In the genomic region with DNA sequence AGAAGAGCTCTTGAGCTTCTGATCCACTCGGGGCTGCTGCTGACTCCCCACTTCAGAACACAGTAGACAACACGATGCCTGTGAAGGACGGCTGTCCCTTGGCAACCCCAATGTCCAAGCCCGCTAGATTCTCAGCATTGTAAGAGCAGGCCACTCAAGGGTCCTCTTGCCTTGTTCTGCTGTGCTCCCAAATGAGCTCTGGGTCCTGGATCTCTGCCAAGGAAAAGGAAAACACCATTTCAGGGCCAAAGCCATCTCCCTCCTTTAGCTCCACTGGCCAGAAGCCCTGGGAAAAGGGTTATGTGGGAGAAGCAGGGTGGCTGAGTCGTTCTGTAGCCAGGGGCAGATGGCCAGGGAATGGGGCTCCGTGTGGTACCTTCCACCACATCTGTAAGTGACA, we compare ENCODE assay signal across 14 mouse cellular contexts.
DNase-seq lines count a peak whose midpoint lies in the region; ATAC-seq lines count a peak whose summit lies in the region.
"Had no signal": no experiment of that assay in that cellular context is flagged by ENCODE, and none has a peak within 500 bp of the region (broad histone marks: within the 10 kb centered on the region; RNA-seq: fewer than 3 reads in every experiment).

No protein-coding gene starts in this region.

- DNase-seq in cerebellum, postnatal 10 days: peak; percentile 73 to 79
- no peak for DNase-seq in cerebellum, postnatal 36 days
- peak; percentile 36 for DNase-seq in kidney, postnatal 10 days
- no peak for DNase-seq in kidney, adult 9 months
- peak; percentile 87 for DNase-seq in adipocyte (ENCODE audit: low spot score)
- DNase-seq in lung, postnatal 10 days: peak; percentile 73
- DNase-seq in frontal cortex, postnatal 25 days (ENCODE audit: low spot score in 2 of 2): no peak
- DNase-seq: adrenal gland, postnatal 25 days; B cell, adult 2 months had no signal

- peaks cover 10% of the 10 kb centered on the region; the same call in 1 of the 2 replicates for H3K4me1 ChIP-seq in intestine, embryonic 16.5 days (ENCODE audit: control insufficient read depth, insufficient read depth, low read length)

- H3K4me3 ChIP-seq in intestine, embryonic 16.5 days (ENCODE audit: low read length): no peak overlapping the region
- H3K4me3 ChIP-seq: embryonic facial prominence, embryonic 10.5 days; left cerebral cortex, adult 2 months had no signal

- no peaks in the 10 kb centered on the region for H3K36me3 ChIP-seq in intestine, embryonic 16.5 days (ENCODE audit: control insufficient read depth, insufficient read depth, low read length)
- H3K36me3 ChIP-seq: embryonic facial prominence, embryonic 10.5 days had no signal

- H3K27ac ChIP-seq in intestine, embryonic 16.5 days (ENCODE audit: low read length): no peak overlapping the region
- H3K27ac ChIP-seq: embryonic facial prominence, embryonic 10.5 days; left cerebral cortex, adult 2 months; macrophage had no signal

- WGBS in intestine, embryonic 16.5 days: 72% methylated on average over 6 of the region's 6 CpGs

- H3K27me3 ChIP-seq in intestine, embryonic 16.5 days (replicated peaks; ENCODE audit: control insufficient read depth, insufficient read depth, low read length): no peaks in the 10 kb centered on the region

- no peak overlapping the region for H3K9ac ChIP-seq in intestine, embryonic 16.5 days (ENCODE audit: low read depth, low read length)

- no peaks in the 10 kb centered on the region for H3K9me3 ChIP-seq in intestine, embryonic 16.5 days (ENCODE audit: control insufficient read depth, low read length)
- H3K9me3 ChIP-seq: embryonic facial prominence, embryonic 10.5 days had no signal

- ATAC-seq in intestine, embryonic 16.5 days: no peak
- ATAC-seq: intestine, postnatal 0 days had no signal

- no peak overlapping the region for H3K4me2 ChIP-seq in intestine, embryonic 16.5 days (ENCODE audit: low read depth, low read length)

Comparison
In these comparisons a context has a peak if more than half of its experiments do, and no peak if none do; other contexts are left out.
1. DNase-seq: peak in cerebellum, postnatal 10 days (2 of 2), kidney, postnatal 10 days (single experiment), adipocyte (single experiment) and lung, postnatal 10 days (single experiment); none in cerebellum, postnatal 36 days (0 of 2), kidney, adult 9 months (single experiment) and frontal cortex, postnatal 25 days (0 of 2).